Mouse (Mus musculus): ENCODE data around the gene Psip1. TPM values are rescaled to one million over a fixed set of nuclear protein-coding genes. Genes with fewer than 3 reads are reported as not detected.

Psip1 gene
- polyA plus RNA-seq, 1 experiment from 2014 or later: 469 TPM

GRCm38 (mm10) chr4:83485735-83486116 lies 533 bp downstream of the Psip1 start:
- Histone ChIP-seq H3K4me2 (peak overlapping the region; percentile 65), H3K4me3 (ENCODE audit: low read depth, low read length) (peak overlapping the region; percentile 96), H3K27ac (ENCODE audit: low read depth, low read length) (peak overlapping the region; percentile 97), H3K9ac (ENCODE audit: low read length) (peak overlapping the region; percentile 98), H3K36me3 (ENCODE audit: control insufficient read depth, insufficient read depth, low read length) (peaks cover 7% of the 10 kb centered on the region), H3K4me1 (ENCODE audit: control insufficient read depth, insufficient read depth, low read length) (peaks cover 16% of the 10 kb centered on the region), H3K9me3 (ENCODE audit: control insufficient read depth, low read length) (no peaks in the 10 kb centered on the region), H3K27me3 (ENCODE audit: control insufficient read depth, insufficient read depth, low read length) (no peaks in the 10 kb centered on the region)
- WGBS: under 1% methylated on average over 34 of the region's 40 CpGs
- ATAC-seq (ENCODE audit: low FRiP score) (peak; percentile 87), DNase-seq (ENCODE audit: low spot score, missing footprints) (peak; percentile 95)

DNA sequence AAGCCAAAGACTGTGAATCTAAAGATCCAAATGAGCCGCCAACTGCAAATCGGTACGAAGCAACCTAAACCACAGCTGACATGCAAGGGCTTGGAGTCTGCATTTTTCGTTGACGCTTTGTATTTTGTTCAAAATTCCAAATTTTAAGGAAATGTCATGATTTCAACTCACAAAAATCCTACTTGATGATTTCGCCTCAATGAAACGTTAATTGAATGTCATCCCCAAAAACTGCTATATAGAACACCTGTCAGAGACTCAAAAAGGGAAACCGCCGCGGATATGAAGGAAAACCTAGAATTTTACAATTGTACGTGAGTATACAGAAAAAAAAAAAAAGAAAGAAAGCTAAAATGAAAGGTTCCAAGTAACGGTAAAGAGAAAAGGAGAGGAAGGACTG lies 1.0 kb downstream of the Psip1 start:
- 30% methylated on average over 12 of the region's 12 CpGs for WGBS
- DNase-seq (ENCODE audit: low spot score, missing footprints) (peak; percentile 89), ATAC-seq (ENCODE audit: low FRiP score) (no peak)
- H3K27ac ChIP-seq (ENCODE audit: low read depth, low read length): 0 out of 2 replicates have a peak overlapping the region, but pooled peaks have one; percentile 97
- H3K36me3 ChIP-seq (ENCODE audit: control insufficient read depth, insufficient read depth, low read length): peaks cover 7% of the 10 kb centered on the region
- peak overlapping the region; percentile 98 for H3K9ac ChIP-seq (ENCODE audit: low read length)
- peak overlapping the region; percentile 96 for H3K4me3 ChIP-seq (ENCODE audit: low read depth, low read length)
- no peaks in the 10 kb centered on the region for H3K9me3 ChIP-seq (ENCODE audit: control insufficient read depth, low read length)
- H3K4me1 ChIP-seq (ENCODE audit: control insufficient read depth, insufficient read depth, low read length): peaks cover 16% of the 10 kb centered on the region
- no peaks in the 10 kb centered on the region for H3K27me3 ChIP-seq (ENCODE audit: control insufficient read depth, insufficient read depth, low read length)
- peak overlapping the region; percentile 65 for H3K4me2 ChIP-seq

DNA sequence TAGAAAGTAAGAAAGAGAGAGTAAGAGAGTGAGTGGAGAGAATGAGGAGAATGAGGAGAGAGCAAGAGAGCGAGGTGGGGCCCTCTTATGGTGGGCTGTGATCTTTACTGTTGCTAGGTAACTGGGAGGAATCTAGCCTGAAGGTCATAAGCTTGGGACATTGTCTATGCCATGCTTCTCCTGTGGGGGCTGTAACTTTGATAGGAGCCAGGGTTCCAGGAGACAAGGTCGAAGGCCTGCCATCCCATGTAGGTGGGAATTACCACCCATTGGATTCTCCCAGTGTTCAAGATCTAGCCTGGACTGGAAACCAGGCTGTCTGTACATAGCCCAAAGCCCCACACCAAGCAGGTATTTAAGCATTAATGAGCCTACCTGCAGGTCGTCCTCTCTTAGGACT lies 18.1 kb downstream of the Psip1 start:
- no peaks in the 10 kb centered on the region for H3K27me3 ChIP-seq (ENCODE audit: control insufficient read depth, insufficient read depth, low read length)
- ATAC-seq (ENCODE audit: low FRiP score): no peak

GRCm38 (mm10) chr4:83467615-83468014 lies 18.6 kb downstream of the Psip1 start:
- 86% methylated on average over 7 of the region's 7 CpGs for WGBS
- DNase-seq (ENCODE audit: low spot score, missing footprints): no peak
- H3K27me3 ChIP-seq (ENCODE audit: control insufficient read depth, insufficient read depth, low read length): no peaks in the 10 kb centered on the region
- H3K9ac ChIP-seq (ENCODE audit: low read length): no peak overlapping the region
- no peaks in the 10 kb centered on the region for H3K9me3 ChIP-seq (ENCODE audit: control insufficient read depth, low read length)
- H3K27ac ChIP-seq (ENCODE audit: low read depth, low read length): no peak overlapping the region
- ATAC-seq (ENCODE audit: low FRiP score): no peak
- H3K4me1 ChIP-seq (ENCODE audit: control insufficient read depth, insufficient read depth, low read length): no peaks in the 10 kb centered on the region
- H3K4me2 ChIP-seq: no peak overlapping the region
- no peak overlapping the region for H3K4me3 ChIP-seq (ENCODE audit: low read depth, low read length)
- H3K36me3 ChIP-seq (ENCODE audit: control insufficient read depth, insufficient read depth, low read length): peaks cover 21% of the 10 kb centered on the region

More for the DNA sequence above, 18.1 kb downstream of the Psip1 start:
- H3K9me3 ChIP-seq (ENCODE audit: control insufficient read depth, low read length): no peaks in the 10 kb centered on the region
- no peak overlapping the region for H3K4me2 ChIP-seq
- H3K27ac ChIP-seq (ENCODE audit: low read depth, low read length): no peak overlapping the region
- no peak overlapping the region for H3K9ac ChIP-seq (ENCODE audit: low read length)
- H3K36me3 ChIP-seq (ENCODE audit: control insufficient read depth, insufficient read depth, low read length): peaks cover 24% of the 10 kb centered on the region
- H3K4me1 ChIP-seq (ENCODE audit: control insufficient read depth, insufficient read depth, low read length): no peaks in the 10 kb centered on the region
- no peak overlapping the region for H3K4me3 ChIP-seq (ENCODE audit: low read depth, low read length)
- WGBS: 68% methylated on average over 3 of the region's 3 CpGs
- DNase-seq (ENCODE audit: low spot score, missing footprints): no peak

DNA sequence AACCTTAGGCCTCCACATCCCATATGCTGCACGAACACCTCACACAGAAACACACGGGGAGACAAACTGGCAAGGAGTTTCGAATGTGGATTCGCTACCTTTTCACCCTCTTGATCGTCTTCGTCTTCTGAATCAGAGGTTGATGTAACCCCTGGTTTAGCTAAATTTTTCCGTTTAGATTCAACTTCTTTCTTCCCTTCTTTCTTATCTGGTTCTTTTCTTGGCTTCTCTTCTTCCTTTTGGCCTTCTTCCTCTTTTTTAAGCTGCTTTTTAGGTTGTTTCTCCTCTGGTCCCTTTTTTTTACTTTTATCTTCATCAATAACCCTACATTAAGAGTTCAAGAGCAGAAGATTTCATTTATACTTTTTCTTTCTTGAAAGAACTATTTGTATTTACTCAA lies 21.4 kb downstream of the Psip1 start:
- no peak overlapping the region for H3K27ac ChIP-seq (ENCODE audit: low read depth, low read length)
- no peak overlapping the region for H3K9ac ChIP-seq (ENCODE audit: low read length)
- H3K4me1 ChIP-seq (ENCODE audit: control insufficient read depth, insufficient read depth, low read length): no peaks in the 10 kb centered on the region
- no peaks in the 10 kb centered on the region for H3K9me3 ChIP-seq (ENCODE audit: control insufficient read depth, low read length)
- H3K27me3 ChIP-seq (ENCODE audit: control insufficient read depth, insufficient read depth, low read length): no peaks in the 10 kb centered on the region
- H3K36me3 ChIP-seq (ENCODE audit: control insufficient read depth, insufficient read depth, low read length): peaks cover 14% of the 10 kb centered on the region
- 94% methylated on average over 7 of the region's 7 CpGs for WGBS
- no peak overlapping the region for H3K4me3 ChIP-seq (ENCODE audit: low read depth, low read length)
- H3K4me2 ChIP-seq: no peak overlapping the region
- DNase-seq (ENCODE audit: low spot score, missing footprints): no peak
- no peak for ATAC-seq (ENCODE audit: low FRiP score)

- DNase-seq (ENCODE audit: low spot score, missing footprints) (no peak), ATAC-seq (ENCODE audit: low FRiP score) (no peak)
- Histone ChIP-seq H3K36me3 (ENCODE audit: control insufficient read depth, insufficient read depth, low read length) (peaks cover 22% of the 10 kb centered on the region), H3K4me3 (ENCODE audit: low read depth, low read length) (no peak overlapping the region), H3K4me2 (no peak overlapping the region), H3K9me3 (ENCODE audit: control insufficient read depth, low read length) (no peaks in the 10 kb centered on the region), H3K27me3 (ENCODE audit: control insufficient read depth, insufficient read depth, low read length) (no peaks in the 10 kb centered on the region), H3K4me1 (ENCODE audit: control insufficient read depth, insufficient read depth, low read length) (no peaks in the 10 kb centered on the region), H3K27ac (ENCODE audit: low read depth, low read length) (no peak overlapping the region), H3K9ac (ENCODE audit: low read length) (no peak overlapping the region)
- WGBS: 92% methylated on average over 5 of the region's 5 CpGs
Observed at GRCm38 (mm10) chr4:83460106-83460505, 26.2 kb downstream of the Psip1 start.

DNA sequence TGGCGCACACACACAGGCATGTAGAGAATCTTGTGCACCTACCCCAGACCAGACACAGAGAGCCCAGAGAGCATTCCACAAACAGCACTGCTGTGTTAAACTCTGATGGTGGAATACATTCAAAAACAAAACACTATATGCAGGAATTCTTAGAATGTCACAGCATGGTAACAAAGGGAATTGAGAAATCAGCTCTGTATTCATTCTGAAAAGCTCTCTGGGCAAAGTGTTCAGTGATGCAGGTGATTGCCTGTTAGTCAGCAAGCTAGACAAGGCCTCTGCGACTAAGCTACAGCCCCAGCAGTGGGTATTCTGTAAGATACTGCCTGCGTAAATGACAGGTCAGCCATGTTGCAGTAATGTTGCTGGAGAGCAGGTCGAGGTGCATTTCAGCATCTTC lies 35.5 kb downstream of the Psip1 start:
- WGBS: 86% methylated on average over 4 of the region's 4 CpGs

DNA sequence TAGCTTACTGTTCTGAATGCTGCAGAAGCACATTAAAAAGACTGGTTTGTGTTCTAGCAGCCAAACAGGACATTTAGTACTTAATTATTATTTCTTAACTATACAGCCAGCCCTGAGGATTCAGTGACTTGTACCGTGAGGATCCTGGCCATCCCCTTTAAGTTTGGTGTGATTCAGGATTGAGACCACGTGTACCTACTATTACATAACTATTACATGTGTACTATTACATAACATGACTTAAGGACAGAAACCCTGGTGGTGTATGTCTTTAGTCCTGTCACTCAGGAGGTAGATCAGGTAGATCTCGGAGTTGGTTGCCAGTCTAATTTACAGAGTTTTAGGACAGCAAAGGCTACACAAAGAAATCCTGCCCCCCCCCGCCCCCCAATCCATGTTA lies 45.2 kb downstream of the Psip1 start:
- H3K36me3 ChIP-seq (ENCODE audit: control insufficient read depth, insufficient read depth, low read length): peaks cover 18% of the 10 kb centered on the region
- no peak overlapping the region for H3K4me2 ChIP-seq
- 96% methylated on average over 4 of the region's 4 CpGs for WGBS
- no peaks in the 10 kb centered on the region for H3K9me3 ChIP-seq (ENCODE audit: control insufficient read depth, low read length)
- no peak overlapping the region for H3K9ac ChIP-seq (ENCODE audit: low read length)
- H3K4me1 ChIP-seq (ENCODE audit: control insufficient read depth, insufficient read depth, low read length): no peaks in the 10 kb centered on the region
- no peak overlapping the region for H3K27ac ChIP-seq (ENCODE audit: low read depth, low read length)
- H3K27me3 ChIP-seq (ENCODE audit: control insufficient read depth, insufficient read depth, low read length): no peaks in the 10 kb centered on the region
- H3K4me3 ChIP-seq (ENCODE audit: low read depth, low read length): no peak overlapping the region
- DNase-seq (ENCODE audit: low spot score, missing footprints) (no peak), ATAC-seq (ENCODE audit: low FRiP score) (no peak)

More for the DNA sequence above, 35.5 kb downstream of the Psip1 start:
- H3K9ac ChIP-seq (ENCODE audit: low read length): no peak overlapping the region
- peaks cover 21% of the 10 kb centered on the region for H3K36me3 ChIP-seq (ENCODE audit: control insufficient read depth, insufficient read depth, low read length)
- no peak for ATAC-seq (ENCODE audit: low FRiP score)
- H3K27me3 ChIP-seq (ENCODE audit: control insufficient read depth, insufficient read depth, low read length): no peaks in the 10 kb centered on the region
- H3K27ac ChIP-seq (ENCODE audit: low read depth, low read length): no peak overlapping the region
- H3K4me3 ChIP-seq (ENCODE audit: low read depth, low read length): no peak overlapping the region
- no peak for DNase-seq (ENCODE audit: low spot score, missing footprints)
- H3K4me1 ChIP-seq (ENCODE audit: control insufficient read depth, insufficient read depth, low read length): no peaks in the 10 kb centered on the region
- H3K4me2 ChIP-seq: no peak overlapping the region
- H3K9me3 ChIP-seq (ENCODE audit: control insufficient read depth, low read length): no peaks in the 10 kb centered on the region

GRCm38 (mm10) chr4:83439045-83439444 lies 47.2 kb downstream of the Psip1 start:
- H3K27ac ChIP-seq (ENCODE audit: low read depth, low read length): no peak overlapping the region
- no peak overlapping the region for H3K9ac ChIP-seq (ENCODE audit: low read length)
- 41% methylated on average over 5 of the region's 5 CpGs for WGBS
- H3K4me3 ChIP-seq (ENCODE audit: low read depth, low read length): no peak overlapping the region
- ATAC-seq (ENCODE audit: low FRiP score): no peak
- no peak overlapping the region for H3K4me2 ChIP-seq
- H3K36me3 ChIP-seq (ENCODE audit: control insufficient read depth, insufficient read depth, low read length): peaks cover 24% of the 10 kb centered on the region
- DNase-seq (ENCODE audit: low spot score, missing footprints): no peak
- no peaks in the 10 kb centered on the region for H3K9me3 ChIP-seq (ENCODE audit: control insufficient read depth, low read length)
- H3K4me1 ChIP-seq (ENCODE audit: control insufficient read depth, insufficient read depth, low read length): no peaks in the 10 kb centered on the region
- no peaks in the 10 kb centered on the region for H3K27me3 ChIP-seq (ENCODE audit: control insufficient read depth, insufficient read depth, low read length)

- H3K9me3 ChIP-seq (ENCODE audit: control insufficient read depth, low read length): no peaks in the 10 kb centered on the region
- DNase-seq (ENCODE audit: low spot score, missing footprints): no peak
- ATAC-seq (ENCODE audit: low FRiP score): no peak
- H3K4me2 ChIP-seq: no peak overlapping the region
- no peaks in the 10 kb centered on the region for H3K27me3 ChIP-seq (ENCODE audit: control insufficient read depth, insufficient read depth, low read length)
- H3K4me3 ChIP-seq (ENCODE audit: low read depth, low read length): no peak overlapping the region
- no peaks in the 10 kb centered on the region for H3K4me1 ChIP-seq (ENCODE audit: control insufficient read depth, insufficient read depth, low read length)
- H3K27ac ChIP-seq (ENCODE audit: low read depth, low read length): no peak overlapping the region
- H3K9ac ChIP-seq (ENCODE audit: low read length): no peak overlapping the region
- peaks cover 27% of the 10 kb centered on the region for H3K36me3 ChIP-seq (ENCODE audit: control insufficient read depth, insufficient read depth, low read length)
Observed at GRCm38 (mm10) chr4:83438116-83438515, 48.1 kb downstream of the Psip1 start.
